Mouse (Mus musculus) liver, embryonic 14.5 days (tissue): ENCODE measurements at regions not wholly inside any gene's neighbourhood (a gene's known extent, or its start where the extent isn't known, plus 50 kb on each side); places are given as distances from the start of the nearest gene placed in this dataset.

ENCODE experiments used
- ATAC-seq: fragments of 200-750 bp; cut with Nextera tagmentation; 2 replicates; pipeline ENCODE4 v1.8.0; 2017; ENCODE audit warnings: moderate number of reproducible peaks, mild to moderate bottlenecking, moderate library complexity; ENCODE audit not compliant: insufficient read depth
- DNase-seq, 3 experiments: peaks; one replicate each; pipeline ENCODE4 v3.0.0-alpha.2; 2012 to 2013; ENCODE audit warnings: low read depth in 3 of 3, low spot score in 3 of 3
- H3K27ac ChIP-seq: fragments of 300-500 bp; sonication (generic); 2 replicates; pipeline ENCODE4 v1.5.1; 2014; ENCODE audit warnings: moderate library complexity, mild to moderate bottlenecking, control low read depth, inconsistent platforms
- H3K27me3 ChIP-seq: fragments of 300-500 bp; sonication (generic); 2 replicates; pipeline ENCODE4 v1.6.1; 2014; ENCODE audit warnings: mild to moderate bottlenecking, low read length, moderate library complexity; ENCODE audit not compliant: control insufficient read depth, insufficient read depth
- H3K36me3 ChIP-seq: fragments of 300-500 bp; sonication (generic); replicated peaks from 2 replicates; pipeline ENCODE4 v1.6.1; 2014; ENCODE audit warnings: low read depth; ENCODE audit not compliant: control insufficient read depth, insufficient read depth
- H3K4me1 ChIP-seq, 2 experiments: fragments of 200-500 bp in 1 of 2; fragments of 300-500 bp in 1 of 2; sonication (generic) in 1 of 2; replicated peaks; 2 replicates each; pipeline ENCODE4 v1.6.1; 2012 to 2014; ENCODE audit warnings: antibody characterized with exemption in 1 of 2, inconsistent platforms in 1 of 2, low read length in 1 of 2; ENCODE audit not compliant: control insufficient read depth in 2 of 2, insufficient read depth in 2 of 2
- H3K4me2 ChIP-seq: fragments of 300-500 bp; sonication (generic); 2 replicates; pipeline ENCODE4 v1.6.1; 2014; ENCODE audit warnings: low read depth, mild to moderate bottlenecking, control low read depth, moderate library complexity
- H3K4me3 ChIP-seq, 2 experiments: fragments of 200-500 bp in 1 of 2; fragments of 300-500 bp in 1 of 2; sonication (generic) in 1 of 2; 2 replicates each; pipeline ENCODE4 v1.5.1; 2012 to 2014; ENCODE audit warnings: low read depth in 2 of 2, low read length in 2 of 2, mild to moderate bottlenecking in 2 of 2, control low read depth in 1 of 2, inconsistent platforms in 1 of 2, moderate library complexity in 1 of 2; ENCODE audit not compliant: insufficient read depth in 1 of 2
- H3K9ac ChIP-seq: fragments of 300-500 bp; sonication (generic); replicated peaks from 2 replicates; pipeline ENCODE4 v1.6.1; 2014; ENCODE audit warnings: mild to moderate bottlenecking, control low read depth, moderate library complexity
- H3K9me3 ChIP-seq: fragments of 300-500 bp; sonication (generic); 2 replicates; pipeline ENCODE4 v1.6.1; 2016; ENCODE audit warnings: low read length, mixed read lengths; ENCODE audit not compliant: control insufficient read depth
- CTCF ChIP-seq: IDR thresholded peaks from 2 replicates; pipeline ENCODE4 v1.5.1; 2016; ENCODE audit warnings: antibody characterized with exemption, low read depth, control low read depth
- EP300 ChIP-seq: IDR thresholded peaks from 2 replicates; pipeline ENCODE4 v1.6.1; 2016; ENCODE audit warnings: antibody characterized with exemption, low read depth
- WGBS: fragments of 180-500 bp; shearing (Covaris S2); extraction: QIAGEN DNeasy Blood & Tissue Kit; methylation state at CpG from one replicate; pipeline ENCODE4 v1.1.7; 2014; ENCODE audit not compliant: insufficient replicate concordance; 5-methylcytosine and 5-hydroxymethylcytosine counted together

- Histone ChIP-seq H3K9ac (no peak overlapping the region), H3K4me1 (peaks cover 0 to 2% of the 10 kb centered on the region in 2 experiments; a peak in 1 of 4 replicates), H3K27me3 (no peaks in the 10 kb centered on the region), H3K36me3 (no peaks in the 10 kb centered on the region), H3K4me2 (no peak overlapping the region), H3K9me3 (no peaks in the 10 kb centered on the region), H3K4me3 (no peak overlapping the region), H3K27ac (no peak overlapping the region)
- 73% methylated on average over 9 of the region's 9 CpGs for WGBS
- TF ChIP-seq EP300 (no peak), CTCF (no peak)
- no peak for ATAC-seq
- no peak for DNase-seq
These were observed 521.5 kb downstream of the Bnc2 start for GRCm38 (mm10) chr4:84153571-84153970.

GRCm38 (mm10) chr4:84157911-84158647 lies 517.0 kb downstream of the Bnc2 start:
- DNase-seq (no peak), ATAC-seq (no peak)
- Histone ChIP-seq H3K27me3 (no peaks in the 10 kb centered on the region), H3K4me2 (no peak overlapping the region), H3K9ac (no peak overlapping the region), H3K9me3 (no peaks in the 10 kb centered on the region), H3K4me3 (no peak overlapping the region), H3K36me3 (no peaks in the 10 kb centered on the region), H3K4me1 (no peaks in the 10 kb centered on the region), H3K27ac (no peak overlapping the region)
- TF ChIP-seq EP300 = no peak
- no peak for TF ChIP-seq CTCF
- 67% methylated on average over 5 of the region's 5 CpGs for WGBS

- Histone ChIP-seq H3K36me3 (no peaks in the 10 kb centered on the region), H3K4me2 (no peak overlapping the region), H3K27ac (no peak overlapping the region), H3K4me1 (no peaks in the 10 kb centered on the region), H3K9me3 (no peaks in the 10 kb centered on the region), H3K27me3 (no peaks in the 10 kb centered on the region), H3K4me3 (no peak overlapping the region), H3K9ac (no peak overlapping the region)
- DNase-seq = no peak
- no peak for ATAC-seq
- TF ChIP-seq EP300 (no peak), CTCF (no peak)
- 63% methylated on average over 6 of the region's 6 CpGs for WGBS
These were observed 511.7 kb downstream of the Bnc2 start for GRCm38 (mm10) chr4:84163362-84163761.

GRCm38 (mm10) chr4:84165256-84165655 lies 509.8 kb downstream of the Bnc2 start:
- H3K36me3 ChIP-seq = no peaks in the 10 kb centered on the region
- H3K27me3 ChIP-seq = no peaks in the 10 kb centered on the region
- 53% methylated on average over 3 of the region's 3 CpGs for WGBS
- DNase-seq (no peak), ATAC-seq (no peak)
- no peak overlapping the region for H3K9ac ChIP-seq
- no peaks in the 10 kb centered on the region for H3K4me1 ChIP-seq
- no peak for TF ChIP-seq CTCF
- no peak for TF ChIP-seq EP300
- no peak overlapping the region for H3K4me2 ChIP-seq
- no peak overlapping the region for H3K27ac ChIP-seq
- H3K9me3 ChIP-seq = no peaks in the 10 kb centered on the region
- H3K4me3 ChIP-seq = no peak overlapping the region

GRCm38 (mm10) chr4:84172841-84173240 lies 502.2 kb downstream of the Bnc2 start:
- Histone ChIP-seq H3K9me3 (no peaks in the 10 kb centered on the region), H3K27me3 (no peaks in the 10 kb centered on the region), H3K4me1 (no peaks in the 10 kb centered on the region), H3K27ac (no peak overlapping the region), H3K9ac (no peak overlapping the region), H3K4me2 (no peak overlapping the region), H3K4me3 (no peak overlapping the region), H3K36me3 (no peaks in the 10 kb centered on the region)
- 58% methylated on average over 6 of the region's 6 CpGs for WGBS
- ATAC-seq (no peak), DNase-seq (no peak)
- TF ChIP-seq EP300 (no peak), CTCF (no peak)
